Mouse (Mus musculus): ENCODE data around the gene Ppfibp1. TPM values are rescaled to one million over a fixed set of nuclear protein-coding genes. Genes with fewer than 3 reads are reported as not detected.
A peak's percentile ranks its signal among the peaks of the same experiment; 100 is the strongest.

The Ppfibp1 gene
- polyA plus RNA-seq, 1 experiment from 2014 or later, result 40.9 TPM

GRCm38 (mm10) chr6:147011977-147012376 lies 123.7 kb downstream of the Ppfibp1 start:
- Histone ChIP-seq H3K4me3 (replicated peaks) (no peak overlapping the region), H3K27ac (no peak overlapping the region), H3K9ac (no peak overlapping the region), H3K4me1 (no peaks in the 10 kb centered on the region), H3K27me3 (replicated peaks) (no peaks in the 10 kb centered on the region), H3K4me2 (no peak overlapping the region), H3K36me3 (peaks cover 10% of the 10 kb centered on the region; the same call in 1 of the 2 replicates), H3K9me3 (no peaks in the 10 kb centered on the region)
- whole genome bisulfite sequencing, result 87% methylated on average over 6 of the region's 6 CpGs
- ATAC-seq (ENCODE audit: insufficient read depth, low FRiP score, low read depth), result no peak

GRCm38 (mm10) chr6:147013546-147013945 lies 125.3 kb downstream of the Ppfibp1 start:
- no peak overlapping the region for H3K9ac ChIP-seq
- no peaks in the 10 kb centered on the region for H3K4me1 ChIP-seq
- no peaks in the 10 kb centered on the region for H3K9me3 ChIP-seq
- no peak for ATAC-seq (ENCODE audit: insufficient read depth, low FRiP score, low read depth)
- no peak overlapping the region for H3K4me3 ChIP-seq (replicated peaks)
- H3K4me2 ChIP-seq, result no peak overlapping the region
- H3K27ac ChIP-seq, result no peak overlapping the region
- peaks cover 5% of the 10 kb centered on the region; the same call in 1 of the 2 replicates for H3K36me3 ChIP-seq
- no peaks in the 10 kb centered on the region for H3K27me3 ChIP-seq (replicated peaks)
- WGBS, result 90% methylated on average over 1 of the region's 1 CpGs

DNA sequence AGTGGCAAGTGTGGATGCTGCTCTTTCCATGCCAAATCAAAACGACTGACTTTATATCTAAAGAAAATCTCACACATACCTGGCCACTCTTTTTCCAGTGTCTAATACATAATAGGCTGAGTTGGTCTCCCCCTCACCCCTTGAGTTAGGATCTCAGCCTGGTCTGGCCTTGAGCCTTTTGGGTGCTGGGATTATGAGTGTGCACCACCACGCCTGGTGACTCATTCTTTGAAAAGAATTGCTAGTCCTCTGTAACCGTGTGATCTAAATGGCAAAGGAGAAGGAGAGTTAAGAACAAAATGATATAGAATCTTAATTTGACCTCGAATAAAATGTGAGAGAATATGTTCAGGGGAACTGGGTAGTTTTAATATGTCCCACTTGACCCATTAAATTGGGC lies 129.6 kb downstream of the Ppfibp1 start:
- no peaks in the 10 kb centered on the region for H3K27me3 ChIP-seq (replicated peaks)
- H3K27ac ChIP-seq, result no peak overlapping the region
- no peaks in the 10 kb centered on the region for H3K4me1 ChIP-seq
- H3K4me3 ChIP-seq (replicated peaks), result no peak overlapping the region
- WGBS, result 82% methylated on average over 4 of the region's 4 CpGs
- no peak overlapping the region for H3K9ac ChIP-seq
- no peaks in the 10 kb centered on the region for H3K9me3 ChIP-seq
- peaks cover 5% of the 10 kb centered on the region; the same call in 1 of the 2 replicates for H3K36me3 ChIP-seq
- no peak overlapping the region for H3K4me2 ChIP-seq
- ATAC-seq (ENCODE audit: insufficient read depth, low FRiP score, low read depth), result no peak

DNA sequence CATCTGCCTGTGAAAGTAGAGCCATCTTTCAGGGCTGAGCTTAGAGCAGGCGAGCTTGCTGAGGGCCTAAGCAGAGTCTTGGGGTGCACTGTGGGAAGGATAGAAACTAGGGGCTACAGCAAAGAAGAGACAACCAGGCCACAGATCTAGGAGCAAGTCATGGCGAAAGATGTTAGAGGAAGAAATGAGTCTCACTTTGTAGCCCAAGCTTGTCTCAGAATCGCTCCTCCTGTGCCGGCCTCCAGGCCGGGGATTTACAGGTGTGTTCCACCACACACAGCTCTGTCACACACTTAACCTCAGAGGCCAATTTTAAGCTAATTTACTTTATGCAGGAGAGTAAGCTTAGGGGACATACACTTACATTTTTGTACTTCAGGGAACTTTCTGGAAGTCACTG lies 130.1 kb downstream of the Ppfibp1 start:
- Histone ChIP-seq H3K4me3 (replicated peaks) (no peak overlapping the region), H3K36me3 (peaks cover 5% of the 10 kb centered on the region; the same call in 1 of the 2 replicates), H3K9me3 (no peaks in the 10 kb centered on the region), H3K27me3 (replicated peaks) (no peaks in the 10 kb centered on the region), H3K4me2 (no peak overlapping the region), H3K9ac (no peak overlapping the region), H3K4me1 (no peaks in the 10 kb centered on the region), H3K27ac (no peak overlapping the region)
- no peak for ATAC-seq (ENCODE audit: insufficient read depth, low FRiP score, low read depth)
- 92% methylated on average over 5 of the region's 5 CpGs for WGBS

DNA sequence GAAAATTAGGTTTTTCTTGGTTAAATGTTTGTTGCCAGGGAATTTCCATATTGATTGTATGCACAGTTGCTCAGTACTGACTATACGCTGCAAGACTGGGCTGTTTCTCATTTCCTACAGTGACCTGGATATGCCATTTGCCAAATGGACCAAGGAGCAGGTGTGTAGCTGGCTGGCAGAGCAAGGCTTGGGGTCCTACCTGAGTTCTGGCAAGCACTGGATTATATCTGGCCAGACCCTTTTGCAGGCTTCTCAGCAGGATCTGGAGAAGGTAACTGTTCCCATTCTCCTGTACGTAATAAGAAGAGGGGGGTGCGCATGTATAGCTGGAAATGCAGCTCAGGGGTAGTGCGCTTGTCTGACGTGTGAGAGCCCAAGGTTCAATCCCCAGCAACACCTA lies 132.9 kb downstream of the Ppfibp1 start:
- 90% methylated on average over 5 of the region's 5 CpGs for WGBS
- Histone ChIP-seq H3K27me3 (replicated peaks) (no peaks in the 10 kb centered on the region), H3K36me3 (peaks cover 6% of the 10 kb centered on the region; the same call in 1 of the 2 replicates), H3K4me2 (no peak overlapping the region), H3K27ac (no peak overlapping the region), H3K9ac (no peak overlapping the region), H3K4me3 (replicated peaks) (no peak overlapping the region), H3K4me1 (no peaks in the 10 kb centered on the region), H3K9me3 (no peaks in the 10 kb centered on the region)
- no peak for ATAC-seq (ENCODE audit: insufficient read depth, low FRiP score, low read depth)

GRCm38 (mm10) chr6:147022375-147023132 lies 134.3 kb downstream of the Ppfibp1 start:
- no peak overlapping the region for H3K4me2 ChIP-seq
- no peak overlapping the region for H3K4me3 ChIP-seq (replicated peaks)
- no peak overlapping the region for H3K27ac ChIP-seq
- 80% methylated on average over 16 of the region's 16 CpGs for WGBS
- H3K4me1 ChIP-seq, result no peaks in the 10 kb centered on the region
- no peak for ATAC-seq (ENCODE audit: insufficient read depth, low FRiP score, low read depth)
- H3K27me3 ChIP-seq (replicated peaks), result no peaks in the 10 kb centered on the region
- H3K9me3 ChIP-seq, result no peaks in the 10 kb centered on the region
- no peak overlapping the region for H3K9ac ChIP-seq
- H3K36me3 ChIP-seq, result peaks cover 6% of the 10 kb centered on the region; the same call in 1 of the 2 replicates

DNA sequence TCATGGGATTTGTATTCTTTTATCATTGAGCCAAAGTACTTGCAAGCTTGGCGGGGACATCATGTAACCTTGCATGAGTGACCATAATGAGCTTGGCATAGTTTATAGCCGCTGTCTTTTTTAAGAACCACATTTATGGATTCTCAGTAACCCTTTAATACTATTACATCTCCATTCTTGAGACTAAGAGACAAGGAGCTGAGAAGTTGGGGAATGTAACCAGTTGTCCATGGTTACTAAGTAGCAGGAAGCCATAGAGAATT lies 134.8 kb downstream of the Ppfibp1 start:
- Histone ChIP-seq H3K9me3 (no peaks in the 10 kb centered on the region), H3K4me2 (no peak overlapping the region), H3K27me3 (replicated peaks) (no peaks in the 10 kb centered on the region), H3K27ac (no peak overlapping the region), H3K9ac (no peak overlapping the region), H3K36me3 (peaks cover 6% of the 10 kb centered on the region; the same call in 1 of the 2 replicates), H3K4me3 (replicated peaks) (no peak overlapping the region), H3K4me1 (no peaks in the 10 kb centered on the region)
- 87% methylated on average over 2 of the region's 2 CpGs for WGBS
- ATAC-seq (ENCODE audit: insufficient read depth, low FRiP score, low read depth), result no peak

GRCm38 (mm10) chr6:147023568-147023967 lies 135.3 kb downstream of the Ppfibp1 start:
- Histone ChIP-seq H3K9me3 (no peaks in the 10 kb centered on the region), H3K36me3 (peaks cover 6% of the 10 kb centered on the region; the same call in 1 of the 2 replicates), H3K27me3 (replicated peaks) (no peaks in the 10 kb centered on the region), H3K4me3 (replicated peaks) (no peak overlapping the region), H3K4me1 (no peaks in the 10 kb centered on the region), H3K4me2 (no peak overlapping the region), H3K27ac (no peak overlapping the region), H3K9ac (no peak overlapping the region)
- ATAC-seq (ENCODE audit: insufficient read depth, low FRiP score, low read depth), result no peak

DNA sequence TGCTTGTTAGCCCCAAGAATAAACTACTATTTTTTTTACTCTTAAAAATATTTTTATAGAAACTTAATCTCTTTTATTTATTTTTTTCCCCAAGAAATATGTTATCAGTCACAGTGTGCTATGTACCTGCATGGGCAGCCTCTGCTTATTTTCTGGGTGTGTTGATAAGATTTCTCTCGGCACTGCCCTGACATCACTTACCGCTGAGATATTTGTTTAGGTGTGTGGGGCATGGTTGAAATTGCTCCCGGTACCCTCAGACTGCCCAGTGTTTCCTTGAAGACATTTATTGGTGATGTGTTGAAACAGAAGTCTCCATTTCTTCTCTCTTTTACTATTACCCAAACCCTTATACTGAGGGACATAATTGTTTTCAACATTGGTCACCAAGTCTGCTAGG lies 136.5 kb downstream of the Ppfibp1 start:
- Histone ChIP-seq H3K27ac (no peak overlapping the region), H3K36me3 (peaks cover 10% of the 10 kb centered on the region; the same call in 1 of the 2 replicates), H3K9ac (no peak overlapping the region), H3K4me3 (replicated peaks) (no peak overlapping the region), H3K9me3 (no peaks in the 10 kb centered on the region), H3K27me3 (replicated peaks) (no peaks in the 10 kb centered on the region), H3K4me1 (no peaks in the 10 kb centered on the region), H3K4me2 (no peak overlapping the region)
- WGBS, result 57% methylated on average over 3 of the region's 3 CpGs
- ATAC-seq (ENCODE audit: insufficient read depth, low FRiP score, low read depth), result peak; percentile 82

DNA sequence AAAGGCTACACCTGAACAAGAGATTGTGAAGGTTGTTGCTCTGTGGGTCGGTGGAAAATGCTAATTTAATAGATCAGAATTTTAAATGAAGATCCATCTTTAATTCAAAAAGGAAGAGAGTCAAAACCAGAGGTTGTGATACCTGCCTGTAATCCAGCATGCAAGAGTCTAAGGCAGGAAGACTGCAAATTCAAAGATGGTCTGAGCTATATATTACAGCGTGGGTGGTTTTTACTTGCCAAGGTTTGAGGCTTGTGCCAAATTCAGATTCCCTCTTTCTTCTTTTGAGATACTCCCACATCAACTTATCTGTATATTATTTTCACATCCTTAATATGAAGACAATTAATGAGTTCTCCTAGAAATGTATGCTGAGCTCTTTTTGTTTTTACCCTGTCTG lies 140.1 kb downstream of the Ppfibp1 start:
- no peak overlapping the region for H3K4me2 ChIP-seq
- H3K27ac ChIP-seq, result no peak overlapping the region
- 78% methylated on average over 2 of the region's 2 CpGs for WGBS
- H3K36me3 ChIP-seq, result peaks cover 17% of the 10 kb centered on the region; the same call in 1 of the 2 replicates
- H3K9ac ChIP-seq, result no peak overlapping the region
- no peaks in the 10 kb centered on the region for H3K27me3 ChIP-seq (replicated peaks)
- ATAC-seq (ENCODE audit: insufficient read depth, low FRiP score, low read depth), result no peak
- no peak overlapping the region for H3K4me3 ChIP-seq (replicated peaks)
- H3K9me3 ChIP-seq, result no peaks in the 10 kb centered on the region
- H3K4me1 ChIP-seq, result no peaks in the 10 kb centered on the region

GRCm38 (mm10) chr6:147029591-147029990 lies 141.3 kb downstream of the Ppfibp1 start:
- Histone ChIP-seq H3K4me1 (no peaks in the 10 kb centered on the region), H3K9ac (no peak overlapping the region), H3K27ac (no peak overlapping the region), H3K27me3 (replicated peaks) (no peaks in the 10 kb centered on the region), H3K9me3 (no peaks in the 10 kb centered on the region), H3K36me3 (peaks cover 17% of the 10 kb centered on the region; the same call in 1 of the 2 replicates), H3K4me2 (no peak overlapping the region), H3K4me3 (replicated peaks) (no peak overlapping the region)
- 92% methylated on average over 9 of the region's 9 CpGs for WGBS
- ATAC-seq (ENCODE audit: insufficient read depth, low FRiP score, low read depth), result no peak

DNA sequence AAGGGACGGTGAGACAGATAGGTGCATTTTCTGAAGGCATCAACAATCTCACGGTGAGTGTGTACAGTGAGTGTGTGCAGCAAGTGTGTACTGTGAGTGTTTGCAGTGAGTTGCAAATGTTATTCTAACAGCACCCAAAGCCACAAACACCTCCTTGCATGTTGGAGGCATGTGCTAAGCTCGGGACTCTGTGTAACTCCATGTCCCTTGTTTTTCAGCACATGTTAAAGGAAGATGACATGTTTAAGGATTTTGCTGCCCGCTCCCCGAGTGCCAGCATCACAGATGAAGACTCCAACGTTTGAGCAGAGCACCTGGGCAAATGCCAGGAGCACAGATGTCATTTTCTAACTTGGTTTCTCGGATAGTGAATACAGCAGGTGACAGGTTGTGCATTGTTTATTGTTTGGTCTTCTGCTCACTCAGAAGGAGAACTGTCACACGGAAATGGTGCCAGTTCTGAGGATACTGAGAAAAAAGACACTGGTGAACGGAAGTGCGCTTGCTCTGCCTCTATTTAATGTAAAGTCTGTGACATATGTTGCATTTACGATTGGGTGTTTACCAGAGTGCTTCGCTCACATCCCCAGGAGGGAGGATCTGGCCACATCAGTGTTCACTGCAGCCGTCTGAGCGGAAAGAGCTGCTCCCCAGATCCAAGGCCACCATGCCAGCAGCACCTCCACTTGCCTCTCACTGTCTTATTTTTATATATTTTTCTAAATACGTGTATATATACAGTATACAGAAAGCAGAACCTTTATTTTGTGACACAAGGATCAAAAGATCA lies 142.0 kb downstream of the Ppfibp1 start:
- no peaks in the 10 kb centered on the region for H3K27me3 ChIP-seq (replicated peaks)
- no peak overlapping the region for H3K9ac ChIP-seq
- no peak for ATAC-seq (ENCODE audit: insufficient read depth, low FRiP score, low read depth)
- 89% methylated on average over 15 of the region's 15 CpGs for WGBS
- H3K36me3 ChIP-seq, result peaks cover 17% of the 10 kb centered on the region; the same call in 1 of the 2 replicates
- no peaks in the 10 kb centered on the region for H3K4me1 ChIP-seq
- no peaks in the 10 kb centered on the region for H3K9me3 ChIP-seq
- no peak overlapping the region for H3K4me3 ChIP-seq (replicated peaks)
- no peak overlapping the region for H3K27ac ChIP-seq
- no peak overlapping the region for H3K4me2 ChIP-seq
